Mouse (Mus musculus): ENCODE results near the gene Tenm4. TPM values are rescaled to one million over a fixed set of nuclear protein-coding genes. Genes with fewer than 3 reads are reported as not detected.

The Tenm4 gene
- total and polyA plus RNA-seq, 3 experiments = 9.2 to 15.2 TPM; not detected in 1

DNA sequence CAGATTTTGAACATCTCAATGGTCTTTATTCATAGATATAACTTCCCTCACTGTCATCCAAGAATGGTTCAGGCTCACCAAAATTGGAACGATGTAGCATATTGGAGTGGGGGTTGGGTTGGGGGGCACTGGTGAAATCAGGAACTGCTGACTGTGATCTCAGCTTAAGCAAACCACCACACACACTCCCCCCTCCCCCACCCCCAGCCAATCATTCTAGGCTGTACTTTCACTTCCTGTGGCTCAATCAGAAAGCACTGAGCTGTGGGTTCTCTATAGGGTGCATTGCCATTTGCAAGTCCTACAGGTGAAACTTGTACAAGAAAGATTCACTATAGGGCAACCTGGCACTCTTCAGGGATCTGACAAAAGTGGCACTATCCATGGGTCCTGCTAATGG lies 559.3 kb downstream of the Tenm4 start:
- DNase-seq (ENCODE audit: low read depth, low spot score) = no peak

DNA sequence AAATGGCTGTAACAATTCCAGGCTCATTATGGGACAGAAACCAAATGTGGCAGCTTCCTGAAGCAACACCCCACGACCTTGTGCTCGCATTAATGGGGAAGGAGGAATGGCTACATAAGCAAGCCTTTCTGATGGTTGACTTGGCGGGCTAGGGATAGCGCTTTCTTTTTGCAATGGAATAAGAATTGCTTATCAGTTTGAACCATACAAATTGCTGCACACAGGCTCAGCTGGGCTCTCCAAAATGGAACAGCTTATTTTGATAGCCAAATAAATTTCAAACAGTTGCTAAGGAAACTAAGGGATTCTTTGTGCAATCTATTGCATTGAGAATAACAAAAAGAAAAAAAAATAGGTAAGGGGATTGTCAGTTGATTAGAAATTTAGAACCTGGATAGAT lies 560.9 kb downstream of the Tenm4 start:
- H3K9ac ChIP-seq (ENCODE audit: control insufficient read depth, low read depth, low read length, poor library complexity, severe bottlenecking) = no peak overlapping the region
- TF ChIP-seq MAZ (IDR thresholded peaks at IDR 0.05; ENCODE audit: low read depth, low read length) (no peak), HCFC1 (IDR thresholded peaks at IDR 0.05; ENCODE audit: low read depth, low read length) (no peak), MEF2A (IDR thresholded peaks at IDR 0.05; ENCODE audit: extremely low read depth, insufficient replicate concordance, low read depth, low read length, poor library complexity, severe bottlenecking) (no peak), TAL1 (IDR thresholded peaks at IDR 0.05; ENCODE audit: low read length) (no peak), RAD21 (IDR thresholded peaks at IDR 0.05; ENCODE audit: low read depth, low read length) (no peak), ETS1 (IDR thresholded peaks at IDR 0.05; ENCODE audit: low read depth, low read length) (no peak), BHLHE40 (IDR thresholded peaks at IDR 0.05; ENCODE audit: borderline replicate concordance, low read depth, low read length) (no peak), TCF12 (IDR thresholded peaks at IDR 0.05; ENCODE audit: low read depth, low read length) (no peak), CHD1 (IDR thresholded peaks at IDR 0.05; ENCODE audit: low read depth, low read length) (no peak), MAX (IDR thresholded peaks at IDR 0.05; ENCODE audit: low read length) (no peak), MXI1 (IDR thresholded peaks at IDR 0.05; ENCODE audit: low read depth, low read length) (no peak), POLR2AphosphoS2 (IDR thresholded peaks at IDR 0.05; ENCODE audit: low read length) (no peak), CTCF (IDR thresholded peaks at IDR 0.05 in 2 of 3, conservative IDR thresholded peaks at IDR 0.05 in 1 of 3; ENCODE audit: control insufficient read depth in 1 of 3, insufficient read depth in 1 of 3, low read depth in 2 of 3, low read length in 3 of 3, poor library complexity in 1 of 3, severe bottlenecking in 1 of 3) (no peak), E2F4 (IDR thresholded peaks at IDR 0.05; ENCODE audit: borderline replicate concordance, low read depth, low read length) (no peak), ZKSCAN1 (IDR thresholded peaks at IDR 0.05; ENCODE audit: low read depth, low read length) (no peak), KAT2A (conservative IDR thresholded peaks at IDR 0.05; ENCODE audit: low read depth, low read length) (no peak), GATA1 (IDR thresholded peaks at IDR 0.05; ENCODE audit: low read depth, low read length) (no peak), ZC3H11A (IDR thresholded peaks at IDR 0.05; ENCODE audit: low read depth, low read length) (no peak)
- no peak overlapping the region for H3K27ac ChIP-seq (ENCODE audit: control insufficient read depth, low read depth, low read length)
- no peak for DNase-seq (ENCODE audit: low read depth, low spot score)
- H3K4me1 ChIP-seq (ENCODE audit: control insufficient read depth in 1 of 2, insufficient read depth in 2 of 2, low read length in 2 of 2) = no peaks in the 10 kb centered on the region; a peak in 1 of 4 replicates
- H3K4me3 ChIP-seq (ENCODE audit: control insufficient read depth in 1 of 2, insufficient read depth in 1 of 2, low read depth in 2 of 2, low read length in 2 of 2) = no peak overlapping the region
- H3K27me3 ChIP-seq (ENCODE audit: control insufficient read depth in 1 of 2, insufficient read depth in 2 of 2, low read length in 2 of 2) = no peaks in the 10 kb centered on the region
- peaks cover 0 to 5% of the 10 kb centered on the region in 2 experiments; a peak in 2 of 4 replicates for H3K36me3 ChIP-seq (ENCODE audit: control insufficient read depth in 1 of 2, insufficient read depth in 2 of 2, low read length in 2 of 2)
- no peaks in the 10 kb centered on the region for H3K9me3 ChIP-seq (replicated peaks; ENCODE audit: insufficient read depth, low read length)
- no peaks in the 10 kb centered on the region for H3K79me2 ChIP-seq (ENCODE audit: control insufficient read depth, insufficient read depth, low read length, poor library complexity)

More for the DNA sequence above, 559.3 kb downstream of the Tenm4 start:
- peaks cover 0 to 8% of the 10 kb centered on the region in 2 experiments; a peak in 3 of 4 replicates for H3K36me3 ChIP-seq (ENCODE audit: control insufficient read depth in 1 of 2, insufficient read depth in 2 of 2, low read length in 2 of 2)
- H3K9ac ChIP-seq (ENCODE audit: control insufficient read depth, low read depth, low read length, poor library complexity, severe bottlenecking) = no peak overlapping the region
- no peaks in the 10 kb centered on the region for H3K79me2 ChIP-seq (ENCODE audit: control insufficient read depth, insufficient read depth, low read length, poor library complexity)
- peaks cover 2% of the 10 kb centered on the region in 2 experiments; a peak in 2 of 4 replicates for H3K4me1 ChIP-seq (ENCODE audit: control insufficient read depth in 1 of 2, insufficient read depth in 2 of 2, low read length in 2 of 2)
- H3K9me3 ChIP-seq (replicated peaks; ENCODE audit: insufficient read depth, low read length) = no peaks in the 10 kb centered on the region
- TF ChIP-seq TAL1 (IDR thresholded peaks at IDR 0.05; ENCODE audit: low read length) = no peak
- no peak for TF ChIP-seq MAFK (IDR thresholded peaks at IDR 0.05; ENCODE audit: borderline replicate concordance, low read depth, low read length)
- TF ChIP-seq GATA1 (IDR thresholded peaks at IDR 0.05; ENCODE audit: low read depth, low read length) = no peak
- no peak for TF ChIP-seq SIN3A (IDR thresholded peaks at IDR 0.05; ENCODE audit: low read length)
- TF ChIP-seq TBP (IDR thresholded peaks at IDR 0.05; ENCODE audit: low read depth, low read length) = no peak
- no peak for TF ChIP-seq UBTF (IDR thresholded peaks at IDR 0.05; ENCODE audit: borderline replicate concordance, insufficient read depth, low read depth, low read length)
- TF ChIP-seq GABPA (IDR thresholded peaks at IDR 0.05; ENCODE audit: low read depth, low read length) = no peak
- TF ChIP-seq ZMIZ1 (IDR thresholded peaks at IDR 0.05; ENCODE audit: low read depth, low read length) = no peak
- TF ChIP-seq BHLHE40 (IDR thresholded peaks at IDR 0.05; ENCODE audit: borderline replicate concordance, low read depth, low read length) = no peak
- TF ChIP-seq SMC3 (IDR thresholded peaks at IDR 0.05; ENCODE audit: low read depth, low read length) = no peak
- H3K27me3 ChIP-seq (ENCODE audit: control insufficient read depth in 1 of 2, insufficient read depth in 2 of 2, low read length in 2 of 2) = no peaks in the 10 kb centered on the region
- no peak overlapping the region for H3K4me3 ChIP-seq (ENCODE audit: control insufficient read depth in 1 of 2, insufficient read depth in 1 of 2, low read depth in 2 of 2, low read length in 2 of 2)
- no peak overlapping the region for H3K27ac ChIP-seq (ENCODE audit: control insufficient read depth, low read depth, low read length)
